Mouse (Mus musculus) layer of hippocampus, postnatal 36 days (tissue): ENCODE results near the gene G3bp1. TPM values are rescaled to one million over a fixed set of nuclear protein-coding genes. Genes with fewer than 3 reads are reported as not detected.

Source experiments
- microRNA-seq, 2 experiments: library from miRNA; unstranded; fragments of <30 nt; microRNA quantifications; one replicate each; pipeline ENCODE4 v1.2.0; 2021
- total RNA-seq, 2 experiments: library from RNA; stranded (reverse); gene quantifications; 2 replicates each; pipeline ENCODE4 v1.2.3; 2021

The G3bp1 gene
- total RNA-seq, 2 experiments from 2014 or later: 34.1 to 36.8 TPM

Small RNA genes within 50 kb of the gene (microRNA-seq; reads per million reads assigned to microRNA genes)
- gene Mir7652: 0 reads per million in 2 experiments

Other genes with a start within 250 kb of the G3bp1 start
- under 1 TPM; 0.17 to 0.43 TPM for gene Fat2, start 133.1 kb upstream of the G3bp1 start, total RNA-seq
- 100 to 1,000 TPM; 312 to 317 TPM for gene Sparc, start 46.5 kb upstream of the G3bp1 start, total RNA-seq
- gene Atox1, start 8.4 kb upstream of the G3bp1 start, total RNA-seq: 10 to 100 TPM; 83.8 to 93.7 TPM
- gene Glra1, start 138.5 kb downstream of the G3bp1 start, total RNA-seq: under 1 TPM in 1 of 2 experiments, not detected in 1; 0.20 TPM